In genomic region chr12:28460951-28461431, GRCm38 (mm10) we compare ENCODE assay signal across 15 mouse cellular contexts.
DNase-seq lines count a peak whose midpoint lies in the region; ATAC-seq and TF ChIP-seq lines count a peak whose summit lies in the region.
"Had no signal": no experiment of that assay in that cellular context is flagged by ENCODE, and none has a peak within 500 bp of the region (broad histone marks: within the 10 kb centered on the region; RNA-seq: fewer than 3 reads in every experiment).

No protein-coding gene starts in this region.

- WGBS in hindbrain, embryonic 13.5 days, result 0% methylated on average over 2 of the region's 2 CpGs
- 0% methylated on average over 2 of the region's 2 CpGs for WGBS in midbrain, embryonic 13.5 days

- peak; percentile 80 for ATAC-seq in hindbrain, embryonic 13.5 days (ENCODE audit: low FRiP score)
- peak; percentile 96 for ATAC-seq in midbrain, embryonic 13.5 days
- ATAC-seq in megakaryocyte-erythroid progenitor cell, adult 5-6 weeks (replicated peaks; ENCODE audit: low FRiP score, low TSS enrichment, poor library complexity, severe bottlenecking), result no peak
- ATAC-seq: activated CD4-positive, CD25-positive, alpha-beta regulatory T cell, adult 4 months; CD4-positive, CD25-positive, alpha-beta regulatory T cell, adult 4 months had no signal

- H3K9ac ChIP-seq in CH12.LX (ENCODE audit: insufficient read depth, low read depth), result no peak overlapping the region
- no peak overlapping the region for H3K9ac ChIP-seq in hindbrain, embryonic 13.5 days
- no peak overlapping the region for H3K9ac ChIP-seq in midbrain, embryonic 13.5 days (replicated peaks)
- H3K9ac ChIP-seq: limb, embryonic 12.5 days had no signal

- no peak overlapping the region for H3K27ac ChIP-seq in CH12.LX (ENCODE audit: insufficient read depth, low read depth)
- 0 out of 2 replicates have a peak overlapping the region, but pooled peaks have one; percentile 24 for H3K27ac ChIP-seq in hindbrain, embryonic 13.5 days
- H3K27ac ChIP-seq in midbrain, embryonic 13.5 days, result peak overlapping the region; percentile 57
- H3K27ac ChIP-seq: limb, embryonic 12.5 days had no signal

- in situ Hi-C loops in CH12.LX (cut with MboI; ENCODE audit: low pct_ligation_motif_present, low pct_unique_long_range_greater_than_20kb, low sequenced_read_pairs), result no loop called here

- TF ChIP-seq CTCF in CH12.LX (conservative IDR thresholded peaks at IDR 0.05 in 1 of 2, IDR thresholded peaks at IDR 0.05 in 1 of 2; ENCODE audit: low read depth in 2 of 2, low read length in 2 of 2), result no peak

- H3K27me3 ChIP-seq in CH12.LX (replicated peaks), result no peaks in the 10 kb centered on the region
- H3K27me3 ChIP-seq in hindbrain, embryonic 13.5 days, result no peaks in the 10 kb centered on the region
- no peaks in the 10 kb centered on the region; the same call in 1 of the 2 replicates for H3K27me3 ChIP-seq in midbrain, embryonic 13.5 days
- H3K27me3 ChIP-seq: limb, embryonic 12.5 days; megakaryocyte, embryonic 14.5 days had no signal

- intact Hi-C loops in heart, postnatal 14 days (cut with DNase I), result no loop called here

- H3K36me3 ChIP-seq in CH12.LX (replicated peaks in 1 of 2; ENCODE audit: control insufficient read depth in 1 of 2, insufficient read depth in 1 of 2, low read length in 1 of 2), result no peaks in the 10 kb centered on the region
- no peaks in the 10 kb centered on the region for H3K36me3 ChIP-seq in hindbrain, embryonic 13.5 days
- H3K36me3 ChIP-seq in midbrain, embryonic 13.5 days, result no peaks in the 10 kb centered on the region
- H3K36me3 ChIP-seq: limb, embryonic 12.5 days had no signal

- no peaks in the 10 kb centered on the region for H3K79me2 ChIP-seq in CH12.LX (replicated peaks; ENCODE audit: control insufficient read depth, extremely low read depth, insufficient read depth, poor library complexity, severe bottlenecking)

- no peak for TF ChIP-seq EP300 in CH12.LX (IDR thresholded peaks at IDR 0.05; ENCODE audit: low read length)

- no peak overlapping the region for H3K4me2 ChIP-seq in CH12.LX (ENCODE audit: insufficient read depth, low read depth, poor library complexity, severe bottlenecking)
- H3K4me2 ChIP-seq in hindbrain, embryonic 13.5 days, result no peak overlapping the region
- H3K4me2 ChIP-seq in midbrain, embryonic 13.5 days (replicated peaks), result no peak overlapping the region
- H3K4me2 ChIP-seq: limb, embryonic 12.5 days had no signal

- H3K4me1 ChIP-seq in CH12.LX (ENCODE audit: control insufficient read depth in 1 of 2, insufficient read depth in 2 of 2), result peaks cover 0 to 13% of the 10 kb centered on the region in 2 experiments; a peak in 2 of 4 replicates
- peaks cover 9% of the 10 kb centered on the region for H3K4me1 ChIP-seq in hindbrain, embryonic 13.5 days (replicated peaks)
- peaks cover 15% of the 10 kb centered on the region; the same call in 1 of the 2 replicates for H3K4me1 ChIP-seq in midbrain, embryonic 13.5 days (replicated peaks)
- H3K4me1 ChIP-seq: limb, embryonic 12.5 days; megakaryocyte, embryonic 14.5 days had no signal

- peaks cover 2% of the 10 kb centered on the region for H3K9me3 ChIP-seq in CH12.LX (replicated peaks; ENCODE audit: low read length)
- no peaks in the 10 kb centered on the region for H3K9me3 ChIP-seq in hindbrain, embryonic 13.5 days
- 0 out of 2 replicates have a peak, but pooled peaks cover 5% of the 10 kb centered on the region for H3K9me3 ChIP-seq in midbrain, embryonic 13.5 days

- DNase-seq in CH12.LX (ENCODE audit: extremely low read depth), result peak; percentile 21
- peak; percentile 59 for DNase-seq in embryo, embryonic 11 days
- DNase-seq in heart, postnatal 14 days, result no peak
- DNase-seq in c-Kit-positive CD71-positive TER-119-positive erythroid progenitor cells, embryonic 14.5 days (ENCODE audit: low spot score), result no peak
- DNase-seq in kidney, postnatal 4 days, result no peak
- DNase-seq: cerebellum, postnatal 14 days; kidney, adult 11 months; thymus, postnatal 25 days had no signal

- no peak overlapping the region for H3K4me3 ChIP-seq in CH12.LX (replicated peaks in 1 of 3; ENCODE audit: low read depth in 2 of 3, low read length in 2 of 3, poor library complexity in 1 of 3)
- no peak overlapping the region for H3K4me3 ChIP-seq in hindbrain, embryonic 13.5 days
- no peak overlapping the region for H3K4me3 ChIP-seq in midbrain, embryonic 13.5 days (replicated peaks)
- H3K4me3 ChIP-seq: limb, embryonic 12.5 days; megakaryocyte, embryonic 14.5 days had no signal

- TF ChIP-seq RAD21 in CH12.LX (IDR thresholded peaks at IDR 0.05; ENCODE audit: low read depth, low read length), result no peak

- no peak for TF ChIP-seq POLR2A in CH12.LX (IDR thresholded peaks at IDR 0.05; ENCODE audit: low read depth, low read length)

- dilution Hi-C loops in CH12.LX (cut with MboI; ENCODE audit: extremely low pct_ligation_motif_present, extremely low pct_unique_long_range_greater_than_20kb, low sequenced_read_pairs), result no loop called here

TF ChIP-seq in CH12.LX, 34 proteins besides CTCF, POLR2A, EP300 and RAD21:
- TF ChIP-seq ZC3H11A (IDR thresholded peaks at IDR 0.05; ENCODE audit: low read depth, low read length), result no peak
- TF ChIP-seq MAX (IDR thresholded peaks at IDR 0.05; ENCODE audit: low read length), result no peak
- TF ChIP-seq E2F4 (IDR thresholded peaks at IDR 0.05; ENCODE audit: insufficient replicate concordance, low read depth, low read length), result no peak
- no peak for TF ChIP-seq ZKSCAN1 (IDR thresholded peaks at IDR 0.05; ENCODE audit: borderline replicate concordance, low read depth, low read length)
- TF ChIP-seq ETS1 (conservative IDR thresholded peaks at IDR 0.05; ENCODE audit: low read depth, low read length), result no peak
- no peak for TF ChIP-seq ZNF384 (IDR thresholded peaks at IDR 0.05; ENCODE audit: low read depth, low read length)
- TF ChIP-seq NELFE (IDR thresholded peaks at IDR 0.05; ENCODE audit: low read depth, low read length), result no peak
- no peak for TF ChIP-seq UBTF (IDR thresholded peaks at IDR 0.05; ENCODE audit: low read depth, low read length)
- TF ChIP-seq NRF1 (IDR thresholded peaks at IDR 0.05; ENCODE audit: low read depth, low read length), result no peak
- no peak for TF ChIP-seq PAX5 (IDR thresholded peaks at IDR 0.05; ENCODE audit: low read length)
- TF ChIP-seq KAT2A (IDR thresholded peaks at IDR 0.05; ENCODE audit: insufficient replicate concordance, low read length), result no peak
- TF ChIP-seq IRF4 (IDR thresholded peaks at IDR 0.05; ENCODE audit: low read depth, low read length), result no peak
- TF ChIP-seq MEF2A (IDR thresholded peaks at IDR 0.05; ENCODE audit: borderline replicate concordance, low read depth, low read length), result no peak
- no peak for TF ChIP-seq MYC (IDR thresholded peaks at IDR 0.05; ENCODE audit: low read depth, low read length)
- no peak for TF ChIP-seq MAZ (IDR thresholded peaks at IDR 0.05; ENCODE audit: low read depth, low read length)
- no peak for TF ChIP-seq TBP (conservative IDR thresholded peaks at IDR 0.05; ENCODE audit: low read depth, low read length)
- TF ChIP-seq ZMIZ1 (IDR thresholded peaks at IDR 0.05; ENCODE audit: low read depth, low read length), result no peak
TF ChIP-seq in CH12.LX: peak in this region for 0.

Comparison
In these comparisons a context has a peak if more than half of its experiments do, and no peak if none do; other contexts are left out.
1. DNase-seq: peak in CH12.LX (single experiment) and embryo, embryonic 11 days (single experiment); none in heart, postnatal 14 days (0 of 2), c-Kit-positive CD71-positive TER-119-positive erythroid progenitor cells, embryonic 14.5 days (single experiment) and kidney, postnatal 4 days (0 of 2).